Mouse (Mus musculus) liver, postnatal 0 days (tissue): Measurements from ENCODE around the gene Ccdc42. TPM values are rescaled to one million over a fixed set of nuclear protein-coding genes. Genes with fewer than 3 reads are reported as not detected.

Source experiments
- ATAC-seq: fragments of 200-750 bp; cut with Nextera tagmentation; 2 replicates; pipeline ENCODE4 v1.8.0; 2017; ENCODE audit warnings: mild to moderate bottlenecking, moderate library complexity
- DNase-seq: peaks from one replicate; pipeline ENCODE4 v3.0.0-alpha.2; 2016
- H3K27ac ChIP-seq: fragments of 300-500 bp; sonication (generic); 2 replicates; pipeline ENCODE4 v1.5.1; 2014; ENCODE audit warnings: antibody characterized with exemption, moderate library complexity, mild to moderate bottlenecking, low read depth
- H3K27me3 ChIP-seq: fragments of 300-500 bp; sonication (generic); 2 replicates; pipeline ENCODE4 v1.6.1; 2014; ENCODE audit warnings: low read length, control low read depth, mixed read lengths; ENCODE audit not compliant: insufficient read depth
- H3K36me3 ChIP-seq: fragments of 300-500 bp; sonication (generic); replicated peaks from 2 replicates; pipeline ENCODE4 v1.6.1; 2014; ENCODE audit warnings: mild to moderate bottlenecking, control low read depth, low read length, moderate library complexity, mixed read lengths; ENCODE audit not compliant: insufficient read depth
- H3K4me1 ChIP-seq: fragments of 300-500 bp; sonication (generic); 2 replicates; pipeline ENCODE4 v1.6.1; 2014; ENCODE audit warnings: antibody characterized with exemption, mild to moderate bottlenecking, control low read depth; ENCODE audit not compliant: insufficient read depth
- H3K4me2 ChIP-seq: fragments of 300-500 bp; sonication (generic); 2 replicates; pipeline ENCODE4 v1.6.1; 2014; ENCODE audit warnings: low read depth, mild to moderate bottlenecking, low read length, moderate library complexity, mixed read lengths
- H3K4me3 ChIP-seq: fragments of 300-500 bp; sonication (generic); 2 replicates; pipeline ENCODE4 v1.5.1; 2014; ENCODE audit warnings: low read depth, low read length
- H3K9ac ChIP-seq: fragments of 300-500 bp; sonication (generic); replicated peaks from 2 replicates; pipeline ENCODE4 v1.6.1; 2014; ENCODE audit warnings: mild to moderate bottlenecking, moderate library complexity
- H3K9me3 ChIP-seq: fragments of 300-500 bp; sonication (generic); 2 replicates; pipeline ENCODE4 v1.6.1; 2016; ENCODE audit warnings: mild to moderate bottlenecking, control low read depth, low read length, mixed read lengths
- CTCF ChIP-seq: sonication (generic); IDR thresholded peaks from 2 replicates; pipeline ENCODE4 v1.5.1; 2016; ENCODE audit warnings: antibody characterized with exemption, low read depth
- EP300 ChIP-seq: IDR thresholded peaks from 2 replicates; pipeline ENCODE4 v1.6.1; 2016; ENCODE audit warnings: antibody characterized with exemption, low read depth, mild to moderate bottlenecking
- WGBS: fragments of 180-500 bp; shearing (Covaris S2); extraction: QIAGEN DNeasy Blood & Tissue Kit; methylation state at CpG from one replicate; pipeline ENCODE4 v1.1.7; 2014; ENCODE audit not compliant: insufficient replicate concordance; 5-methylcytosine and 5-hydroxymethylcytosine counted together
- polyA plus RNA-seq: library from polyadenylated mRNA; unstranded; fragments of >200 nt; fragmentation: Nextera tagmentation; extraction: Ambion mirVana; gene quantifications from 2 replicates; pipeline ENCODE4 v1.2.1, GENCODE M21; 2015

Ccdc42 gene
- polyA plus RNA-seq, 1 experiment from 2014 or later = not detected

DNA sequence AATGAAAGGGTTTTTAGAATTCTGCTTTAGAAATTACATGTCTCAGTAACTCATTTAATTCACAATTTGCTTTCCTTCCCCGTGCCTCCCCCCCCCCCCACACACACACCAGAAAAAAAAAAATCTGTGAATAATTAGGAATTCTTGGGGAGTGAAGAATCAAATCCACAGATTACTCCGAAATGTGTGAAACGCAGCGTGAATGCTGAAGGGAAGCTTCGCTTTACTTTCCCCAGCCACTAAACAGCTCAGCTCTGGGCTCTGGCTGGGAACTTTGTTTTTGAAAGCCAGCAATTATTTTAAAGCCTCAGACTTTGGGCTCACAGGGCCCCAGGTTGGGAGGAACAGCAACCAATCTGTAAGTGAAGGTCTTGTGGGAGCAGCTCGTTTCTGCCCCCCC lies 6.3 kb upstream of the Ccdc42 start:
- Histone ChIP-seq H3K27ac (no peak overlapping the region), H3K4me1 (no peaks in the 10 kb centered on the region), H3K4me3 (no peak overlapping the region), H3K36me3 (no peaks in the 10 kb centered on the region), H3K9me3 (no peaks in the 10 kb centered on the region), H3K4me2 (no peak overlapping the region), H3K27me3 (no peaks in the 10 kb centered on the region), H3K9ac (no peak overlapping the region)
- no peak for ATAC-seq
- TF ChIP-seq CTCF (no peak), EP300 (no peak)
- DNase-seq = no peak
- 55% methylated on average over 6 of the region's 6 CpGs for WGBS

GRCm38 (mm10) chr11:68583225-68583624 lies 3.6 kb upstream of the Ccdc42 start:
- ATAC-seq = no peak
- no peaks in the 10 kb centered on the region for H3K4me1 ChIP-seq
- H3K4me2 ChIP-seq = no peak overlapping the region
- no peaks in the 10 kb centered on the region for H3K36me3 ChIP-seq
- DNase-seq = no peak
- no peak overlapping the region for H3K27ac ChIP-seq
- no peak overlapping the region for H3K4me3 ChIP-seq
- no peaks in the 10 kb centered on the region for H3K9me3 ChIP-seq
- 82% methylated on average over 13 of the region's 13 CpGs for WGBS
- H3K27me3 ChIP-seq = no peaks in the 10 kb centered on the region
- no peak overlapping the region for H3K9ac ChIP-seq
- TF ChIP-seq EP300 (no peak), CTCF (no peak)

DNA sequence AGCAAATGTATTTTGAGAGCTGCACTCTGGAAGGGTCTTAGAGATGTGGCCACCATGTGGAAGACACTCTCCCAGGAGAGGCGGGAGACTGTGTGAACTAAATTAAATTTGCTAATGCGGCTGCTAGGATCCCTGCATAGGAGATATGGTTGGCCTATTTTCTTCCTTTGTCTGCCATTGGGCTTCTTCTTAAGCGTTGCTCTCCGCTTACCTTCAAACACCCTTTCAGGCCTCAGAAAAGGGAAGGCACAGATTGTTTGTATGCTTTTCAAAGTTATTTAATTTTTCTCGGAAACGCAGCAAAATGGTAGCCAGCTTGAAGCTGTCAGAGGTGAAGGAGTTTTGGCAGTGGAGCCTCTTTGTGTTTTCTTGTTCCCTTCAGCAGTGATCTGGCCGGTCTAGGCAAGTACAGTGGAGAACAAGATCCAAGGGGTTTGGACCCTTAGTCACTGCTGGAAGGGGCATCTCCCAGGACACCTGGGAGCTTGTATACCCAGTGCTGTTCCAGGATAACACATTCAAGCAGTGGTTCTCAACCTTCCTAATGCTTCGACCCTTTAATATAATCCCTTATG lies 2.8 kb upstream of the Ccdc42 start:
- no peak overlapping the region for H3K4me2 ChIP-seq
- TF ChIP-seq CTCF (no peak), EP300 (no peak)
- no peak overlapping the region for H3K4me3 ChIP-seq
- DNase-seq (no peak), ATAC-seq (no peak)
- H3K27me3 ChIP-seq = no peaks in the 10 kb centered on the region
- no peaks in the 10 kb centered on the region for H3K36me3 ChIP-seq
- no peaks in the 10 kb centered on the region for H3K9me3 ChIP-seq
- 79% methylated on average over 8 of the region's 8 CpGs for WGBS
- H3K27ac ChIP-seq = no peak overlapping the region
- H3K9ac ChIP-seq = no peak overlapping the region
- H3K4me1 ChIP-seq = no peaks in the 10 kb centered on the region

DNA sequence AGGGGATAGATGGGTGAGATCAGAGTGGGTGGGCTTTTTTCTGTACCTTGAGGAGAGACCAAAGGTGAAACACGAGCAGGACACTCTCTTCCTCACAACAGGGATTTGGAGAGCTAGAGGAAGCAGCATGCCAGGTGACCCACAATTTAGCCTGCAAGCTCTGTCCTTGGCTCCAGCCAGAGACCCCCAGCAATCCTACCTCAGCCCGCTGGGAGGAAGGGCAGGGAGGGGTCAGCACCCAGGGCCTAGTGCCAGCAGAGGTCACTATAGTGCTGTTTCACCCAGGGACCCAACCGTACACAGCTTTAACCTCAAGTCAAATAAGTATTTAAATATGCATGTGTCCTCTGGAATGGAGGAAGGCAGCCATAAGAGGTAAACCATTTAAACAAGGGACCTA lies 931 bp upstream of the Ccdc42 start:
- H3K4me2 ChIP-seq = no peak overlapping the region
- H3K27me3 ChIP-seq = no peaks in the 10 kb centered on the region
- DNase-seq (peak; percentile 40), ATAC-seq (no peak)
- no peaks in the 10 kb centered on the region for H3K9me3 ChIP-seq
- H3K4me1 ChIP-seq = no peaks in the 10 kb centered on the region
- 17% methylated on average over 3 of the region's 3 CpGs for WGBS
- H3K9ac ChIP-seq = no peak overlapping the region
- H3K27ac ChIP-seq = no peak overlapping the region
- no peaks in the 10 kb centered on the region for H3K36me3 ChIP-seq
- H3K4me3 ChIP-seq = no peak overlapping the region
- TF ChIP-seq EP300 = no peak
- TF ChIP-seq CTCF = peak; percentile 51

- peak; percentile 82 for DNase-seq
- no peak; the same call in 1 of the 2 replicates for ATAC-seq
- no peak overlapping the region for H3K9ac ChIP-seq
- no peak overlapping the region for H3K27ac ChIP-seq
- H3K9me3 ChIP-seq = no peaks in the 10 kb centered on the region
- no peak overlapping the region for H3K4me2 ChIP-seq
- H3K4me1 ChIP-seq = no peaks in the 10 kb centered on the region
- H3K27me3 ChIP-seq = no peaks in the 10 kb centered on the region
- H3K36me3 ChIP-seq = no peaks in the 10 kb centered on the region
- TF ChIP-seq EP300 = no peak
- peak; percentile 89 for TF ChIP-seq CTCF
- H3K4me3 ChIP-seq = no peak overlapping the region
- 61% methylated on average over 8 of the region's 8 CpGs for WGBS
These were observed 2.4 kb downstream of the Ccdc42 start for GRCm38 (mm10) chr11:68589055-68589809.

GRCm38 (mm10) chr11:68591708-68592107 lies 4.9 kb downstream of the Ccdc42 start:
- H3K4me2 ChIP-seq = no peak overlapping the region
- H3K4me3 ChIP-seq = no peak overlapping the region
- no peaks in the 10 kb centered on the region for H3K36me3 ChIP-seq
- ATAC-seq (no peak), DNase-seq (no peak)
- 40% methylated on average over 5 of the region's 5 CpGs for WGBS
- no peaks in the 10 kb centered on the region for H3K4me1 ChIP-seq
- no peak overlapping the region for H3K9ac ChIP-seq
- H3K27ac ChIP-seq = no peak overlapping the region
- TF ChIP-seq CTCF (no peak), EP300 (no peak)
- H3K9me3 ChIP-seq = no peaks in the 10 kb centered on the region
- no peaks in the 10 kb centered on the region for H3K27me3 ChIP-seq
